Comparison of ENCODE assay signal across 8 mouse cellular contexts in genomic region chr10:63692039-63692438, GRCm38 (mm10).
DNase-seq lines count a peak whose midpoint lies in the region; ATAC-seq lines count a peak whose summit lies in the region.

No protein-coding gene starts in this region.

- no peak overlapping the region for H3K27ac ChIP-seq in forebrain, embryonic 14.5 days (ENCODE audit: low read depth, low read length)
- H3K27ac ChIP-seq in forebrain, embryonic 16.5 days (ENCODE audit: low read length), result no peak overlapping the region
- H3K27ac ChIP-seq in embryonic facial prominence, embryonic 10.5 days (replicated peaks), result no peak overlapping the region

- H3K36me3 ChIP-seq in forebrain, embryonic 14.5 days (ENCODE audit: control insufficient read depth, insufficient read depth, low read length), result no peaks in the 10 kb centered on the region
- H3K36me3 ChIP-seq in forebrain, embryonic 16.5 days (ENCODE audit: control insufficient read depth, insufficient read depth), result no peaks in the 10 kb centered on the region
- H3K36me3 ChIP-seq in embryonic facial prominence, embryonic 10.5 days (replicated peaks), result no peaks in the 10 kb centered on the region

- H3K4me2 ChIP-seq in forebrain, embryonic 14.5 days (ENCODE audit: low read length), result no peak overlapping the region
- no peak overlapping the region for H3K4me2 ChIP-seq in forebrain, embryonic 16.5 days (ENCODE audit: low read length)

- 0 out of 2 replicates have a peak, but pooled peaks have one; percentile 60 for ATAC-seq in forebrain, embryonic 14.5 days
- ATAC-seq in forebrain, embryonic 16.5 days, result no peak; the same call in 1 of the 2 replicates

- H3K9ac ChIP-seq in forebrain, embryonic 14.5 days (ENCODE audit: low read length), result no peak overlapping the region
- H3K9ac ChIP-seq in forebrain, embryonic 16.5 days (replicated peaks; ENCODE audit: low read depth, low read length), result no peak overlapping the region

- peak; percentile 38 for DNase-seq in forebrain, embryonic 14.5 days (ENCODE audit: low spot score)
- DNase-seq in ovary, postnatal 14 days (ENCODE audit: low spot score), result peak; percentile 10
- no peak for DNase-seq in ovary, postnatal 10 days (ENCODE audit: low spot score)
- peak; percentile 46 for DNase-seq in embryonic facial prominence, embryonic 10.5 days (ENCODE audit: low spot score)
- DNase-seq in lung, postnatal 36 days, result peak; percentile 49
- DNase-seq in right cerebral cortex, postnatal 36 days (ENCODE audit: low spot score in 2 of 2), result no peak
- no peak for DNase-seq in layer of hippocampus, postnatal 36 days

- no peaks in the 10 kb centered on the region for H3K27me3 ChIP-seq in forebrain, embryonic 14.5 days (replicated peaks; ENCODE audit: control insufficient read depth, insufficient read depth, low read length)
- H3K27me3 ChIP-seq in forebrain, embryonic 16.5 days (replicated peaks; ENCODE audit: control insufficient read depth, insufficient read depth, low read length), result no peaks in the 10 kb centered on the region
- H3K27me3 ChIP-seq in embryonic facial prominence, embryonic 10.5 days (replicated peaks; ENCODE audit: low read depth, poor library complexity, severe bottlenecking), result no peaks in the 10 kb centered on the region

- no peaks in the 10 kb centered on the region for H3K9me3 ChIP-seq in forebrain, embryonic 14.5 days (replicated peaks; ENCODE audit: control insufficient read depth, low read length)
- no peaks in the 10 kb centered on the region for H3K9me3 ChIP-seq in forebrain, embryonic 16.5 days (ENCODE audit: control insufficient read depth, low read length)
- H3K9me3 ChIP-seq in embryonic facial prominence, embryonic 10.5 days, result no peaks in the 10 kb centered on the region

- H3K4me3 ChIP-seq in forebrain, embryonic 14.5 days (ENCODE audit: low read depth, low read length), result no peak overlapping the region
- H3K4me3 ChIP-seq in forebrain, embryonic 16.5 days (replicated peaks; ENCODE audit: low read length), result no peak overlapping the region
- H3K4me3 ChIP-seq in embryonic facial prominence, embryonic 10.5 days, result no peak overlapping the region

- H3K4me1 ChIP-seq in forebrain, embryonic 14.5 days (ENCODE audit: control insufficient read depth, insufficient read depth, low read length), result no peaks in the 10 kb centered on the region
- H3K4me1 ChIP-seq in forebrain, embryonic 16.5 days (replicated peaks; ENCODE audit: control insufficient read depth, insufficient read depth, low read length), result no peaks in the 10 kb centered on the region
- 0 out of 2 replicates have a peak, but pooled peaks cover 3% of the 10 kb centered on the region for H3K4me1 ChIP-seq in embryonic facial prominence, embryonic 10.5 days

- 48% methylated on average over 3 of the region's 3 CpGs for WGBS in forebrain, embryonic 14.5 days
- 57% methylated on average over 3 of the region's 3 CpGs for WGBS in forebrain, embryonic 16.5 days
- WGBS in embryonic facial prominence, embryonic 10.5 days, result 59% methylated on average over 3 of the region's 3 CpGs

Comparison
In these comparisons a context has a peak if more than half of its experiments do, and no peak if none do; other contexts are left out.
1. DNase-seq: peak in forebrain, embryonic 14.5 days (single experiment), ovary, postnatal 14 days (single experiment), embryonic facial prominence, embryonic 10.5 days (single experiment) and lung, postnatal 36 days (single experiment); none in ovary, postnatal 10 days (single experiment), right cerebral cortex, postnatal 36 days (0 of 2) and layer of hippocampus, postnatal 36 days (0 of 2).